Mouse (Mus musculus) lung, postnatal 14 days (tissue): ENCODE data around the gene Zfp46.
A peak's percentile ranks its signal among the peaks of the same experiment; 100 is the strongest.

ENCODE experiments used
- DNase-seq: peaks from one replicate; pipeline ENCODE4 v3.0.0; 2021

Gene Zfp46

GRCm38 (mm10) chr4:136317667-136318066, 33.2 kb downstream of the Zfp46 start:
- no peak for DNase-seq

- no peak for DNase-seq
These were observed 35.5 kb downstream of the Zfp46 start for GRCm38 (mm10) chr4:136320016-136320415.

GRCm38 (mm10) chr4:136324226-136324625, 39.7 kb downstream of the Zfp46 start:
- DNase-seq: peak; percentile 34

- no peak for DNase-seq
These were observed 42.8 kb downstream of the Zfp46 start for GRCm38 (mm10) chr4:136327238-136327637.

- no peak for DNase-seq
These were observed 43.6 kb downstream of the Zfp46 start for GRCm38 (mm10) chr4:136328115-136328514.

- no peak for DNase-seq
These were observed 47.2 kb downstream of the Zfp46 start for GRCm38 (mm10) chr4:136331709-136332108.

- no peak for DNase-seq
These were observed 48.7 kb downstream of the Zfp46 start for GRCm38 (mm10) chr4:136333191-136333590.

- DNase-seq: no peak
These were observed 50.6 kb downstream of the Zfp46 start for GRCm38 (mm10) chr4:136335065-136335464.

GRCm38 (mm10) chr4:136337129-136337528, 52.6 kb downstream of the Zfp46 start:
- no peak for DNase-seq
